Mouse (Mus musculus) MEL (cell line): ENCODE measurements around the gene Fbf1. TPM values are rescaled to one million over a fixed set of nuclear protein-coding genes. Genes with fewer than 3 reads are reported as not detected.

Experiments
- DNase-seq: peaks from one replicate; pipeline ENCODE4 v3.0.0; 2011; ENCODE audit warnings: low read depth, low spot score
- H3K27ac ChIP-seq: 2 replicates; pipeline ENCODE4 v1.5.1; 2012; ENCODE audit warnings: low read depth, mild to moderate bottlenecking, control low read depth, low read length, moderate library complexity; ENCODE audit not compliant: control insufficient read depth
- H3K27me3 ChIP-seq, 2 experiments: fragments of 150-350 bp in 1 of 2; sonication (generic) in 1 of 2; 2 replicates each; pipeline ENCODE4 v1.6.1; 2012; ENCODE audit warnings: low read length in 2 of 2, mild to moderate bottlenecking in 2 of 2, improper control_type of control experiment in 1 of 2, moderate library complexity in 1 of 2; ENCODE audit not compliant: insufficient read depth in 2 of 2, control insufficient read depth in 1 of 2
- H3K36me3 ChIP-seq, 2 experiments: 2 replicates each; pipeline ENCODE4 v1.6.1; 2012 to 2014; ENCODE audit warnings: low read length in 2 of 2, improper control_type of control experiment in 1 of 2, inconsistent platforms in 1 of 2, mild to moderate bottlenecking in 1 of 2; ENCODE audit not compliant: insufficient read depth in 2 of 2, control insufficient read depth in 1 of 2
- H3K4me1 ChIP-seq, 2 experiments: fragments of 150-350 bp in 1 of 2; sonication (generic) in 1 of 2; 2 replicates each; pipeline ENCODE4 v1.6.1; 2012; ENCODE audit warnings: low read length in 2 of 2, improper control_type of control experiment in 1 of 2, mild to moderate bottlenecking in 1 of 2; ENCODE audit not compliant: insufficient read depth in 2 of 2, control insufficient read depth in 1 of 2
- H3K4me3 ChIP-seq, 2 experiments: fragments of 150-350 bp in 1 of 2; sonication (generic) in 1 of 2; 2 replicates each; pipeline ENCODE4 v1.5.1; 2012; ENCODE audit warnings: low read depth in 2 of 2, low read length in 2 of 2, mild to moderate bottlenecking in 2 of 2, moderate library complexity in 2 of 2, control low read depth in 1 of 2, improper control_type of control experiment in 1 of 2; ENCODE audit not compliant: control insufficient read depth in 1 of 2, insufficient read depth in 1 of 2
- H3K79me2 ChIP-seq: 2 replicates; pipeline ENCODE4 v1.6.1; 2012; ENCODE audit warnings: mild to moderate bottlenecking, low read length, moderate library complexity; ENCODE audit not compliant: control insufficient read depth, poor library complexity, insufficient read depth
- H3K9ac ChIP-seq: 2 replicates; pipeline ENCODE4 v1.6.1; 2012; ENCODE audit warnings: low read depth, mild to moderate bottlenecking, control low read depth, low read length, moderate library complexity; ENCODE audit not compliant: control insufficient read depth, poor library complexity, severe bottlenecking
- H3K9me3 ChIP-seq: fragments of 150-350 bp; sonication (generic); replicated peaks from 2 replicates; pipeline ENCODE4 v1.6.1; 2012; ENCODE audit warnings: mild to moderate bottlenecking, low read length, improper control_type of control experiment, moderate library complexity; ENCODE audit not compliant: insufficient read depth
- BHLHE40 ChIP-seq: IDR thresholded peaks from 2 replicates; pipeline ENCODE4 v1.6.1; 2012; ENCODE audit warnings: low read depth, mild to moderate bottlenecking, inconsistent platforms, low read length, improper control_type of control experiment, borderline replicate concordance
- CHD1 ChIP-seq: IDR thresholded peaks from 2 replicates; pipeline ENCODE4 v1.6.1; 2012; ENCODE audit warnings: low read depth, mild to moderate bottlenecking, inconsistent platforms, low read length, improper control_type of control experiment
- CHD2 ChIP-seq: IDR thresholded peaks from 2 replicates; pipeline ENCODE4 v1.6.1; 2011; ENCODE audit warnings: low read length, improper control_type of control experiment
- CTCF ChIP-seq, 3 experiments: IDR thresholded peaks in 2 of 3; conservative IDR thresholded peaks in 1 of 3; 2 replicates each; pipeline ENCODE4 v1.5.1; 2011 to 2012; ENCODE audit warnings: low read length in 3 of 3, low read depth in 2 of 3, mild to moderate bottlenecking in 2 of 3, improper control_type of control experiment in 1 of 3, inconsistent platforms in 1 of 3, mixed read lengths in 1 of 3, moderate library complexity in 1 of 3; ENCODE audit not compliant: control insufficient read depth in 1 of 3, insufficient read depth in 1 of 3, poor library complexity in 1 of 3, severe bottlenecking in 1 of 3
- E2F4 ChIP-seq: IDR thresholded peaks from 2 replicates; pipeline ENCODE4 v1.6.1; 2011; ENCODE audit warnings: low read depth, low read length, improper control_type of control experiment, borderline replicate concordance
- ELF1 ChIP-seq: IDR thresholded peaks from 2 replicates; pipeline ENCODE4 v1.6.1; 2014; ENCODE audit warnings: low read depth, mild to moderate bottlenecking, inconsistent platforms, low read length, improper control_type of control experiment, moderate library complexity
- EP300 ChIP-seq, 2 experiments: IDR thresholded peaks; 2 replicates each; pipeline ENCODE4 v1.6.1; 2011; ENCODE audit warnings: improper control_type of control experiment in 2 of 2, low read length in 2 of 2, low read depth in 1 of 2, mild to moderate bottlenecking in 1 of 2
- ETS1 ChIP-seq: IDR thresholded peaks from 2 replicates; pipeline ENCODE4 v1.6.1; 2012; ENCODE audit warnings: low read depth, mild to moderate bottlenecking, inconsistent platforms, low read length, improper control_type of control experiment, moderate library complexity
- GABPA ChIP-seq: IDR thresholded peaks from 2 replicates; pipeline ENCODE4 v1.6.1; 2012; ENCODE audit warnings: low read depth, mild to moderate bottlenecking, inconsistent platforms, low read length, improper control_type of control experiment, moderate library complexity
- GATA1 ChIP-seq: IDR thresholded peaks from 2 replicates; pipeline ENCODE4 v1.6.1; 2011; ENCODE audit warnings: low read depth, low read length, improper control_type of control experiment
- HCFC1 ChIP-seq: IDR thresholded peaks from 2 replicates; pipeline ENCODE4 v1.6.1; 2012; ENCODE audit warnings: low read depth, mild to moderate bottlenecking, inconsistent platforms, low read length, improper control_type of control experiment, moderate library complexity
- JUND ChIP-seq: IDR thresholded peaks from 2 replicates; pipeline ENCODE4 v1.6.1; 2011; ENCODE audit warnings: low read depth, mild to moderate bottlenecking, improper control_type of control experiment, low read length
- KAT2A ChIP-seq: conservative IDR thresholded peaks from 2 replicates; pipeline ENCODE4 v1.6.1; 2012; ENCODE audit warnings: low read depth, low read length, improper control_type of control experiment, inconsistent platforms
- MAX ChIP-seq: IDR thresholded peaks from 2 replicates; pipeline ENCODE4 v1.6.1; 2011; ENCODE audit warnings: low read length, improper control_type of control experiment
- MEF2A ChIP-seq: IDR thresholded peaks from 2 replicates; pipeline ENCODE4 v1.6.1; 2014; ENCODE audit warnings: low read depth, mild to moderate bottlenecking, inconsistent platforms, low read length, improper control_type of control experiment; ENCODE audit not compliant: poor library complexity, insufficient replicate concordance, severe bottlenecking; ENCODE audit errors: extremely low read depth
- MXI1 ChIP-seq: IDR thresholded peaks from 2 replicates; pipeline ENCODE4 v1.6.1; 2011; ENCODE audit warnings: mild to moderate bottlenecking, low read depth, low read length, improper control_type of control experiment
- MYB ChIP-seq: IDR thresholded peaks from 2 replicates; pipeline ENCODE4 v1.6.1; 2011; ENCODE audit warnings: mild to moderate bottlenecking, low read depth, low read length, improper control_type of control experiment
- NRF1 ChIP-seq: IDR thresholded peaks from 2 replicates; pipeline ENCODE4 v1.6.1; 2014; ENCODE audit warnings: low read depth, mild to moderate bottlenecking, inconsistent platforms, low read length, improper control_type of control experiment, moderate library complexity; ENCODE audit not compliant: poor library complexity, insufficient read depth, severe bottlenecking
- POLR2A ChIP-seq, 2 experiments: IDR thresholded peaks; 2 replicates each; pipeline ENCODE4 v1.6.1; 2011 to 2012; ENCODE audit warnings: low read length in 2 of 2, mild to moderate bottlenecking in 2 of 2, control low read depth in 1 of 2, improper control_type of control experiment in 1 of 2, low read depth in 1 of 2, moderate library complexity in 1 of 2; ENCODE audit not compliant: control insufficient read depth in 1 of 2, insufficient read depth in 1 of 2, poor library complexity in 1 of 2
- POLR2AphosphoS2 ChIP-seq: IDR thresholded peaks from 2 replicates; pipeline ENCODE4 v1.6.1; 2011; ENCODE audit warnings: low read length, improper control_type of control experiment
- RCOR1 ChIP-seq: IDR thresholded peaks from 2 replicates; pipeline ENCODE4 v1.6.1; 2012; ENCODE audit warnings: low read depth, mild to moderate bottlenecking, inconsistent platforms, low read length, improper control_type of control experiment
- SIN3A ChIP-seq: IDR thresholded peaks from 2 replicates; pipeline ENCODE4 v1.6.1; 2012; ENCODE audit warnings: low read length, improper control_type of control experiment, inconsistent platforms
- SMC3 ChIP-seq: IDR thresholded peaks from 2 replicates; pipeline ENCODE4 v1.6.1; 2011; ENCODE audit warnings: low read depth, low read length, improper control_type of control experiment
- TAL1 ChIP-seq: IDR thresholded peaks from 2 replicates; pipeline ENCODE4 v1.6.1; 2012; ENCODE audit warnings: mild to moderate bottlenecking, inconsistent platforms, low read length, moderate library complexity, mixed read lengths
- TCF12 ChIP-seq: IDR thresholded peaks from 2 replicates; pipeline ENCODE4 v1.6.1; 2014; ENCODE audit warnings: low read depth, mild to moderate bottlenecking, inconsistent platforms, low read length, improper control_type of control experiment, moderate library complexity
- UBTF ChIP-seq: IDR thresholded peaks from 2 replicates; pipeline ENCODE4 v1.6.1; 2012; ENCODE audit warnings: low read depth, mild to moderate bottlenecking, inconsistent platforms, low read length, improper control_type of control experiment, moderate library complexity, borderline replicate concordance; ENCODE audit not compliant: insufficient read depth
- USF2 ChIP-seq, 2 experiments: IDR thresholded peaks; 2 replicates each; pipeline ENCODE4 v1.6.1; 2011 to 2012; ENCODE audit warnings: improper control_type of control experiment in 2 of 2, low read length in 2 of 2, borderline replicate concordance in 1 of 2, inconsistent platforms in 1 of 2, low read depth in 1 of 2, mild to moderate bottlenecking in 1 of 2; ENCODE audit not compliant: insufficient read depth in 1 of 2
- ZC3H11A ChIP-seq: IDR thresholded peaks from 2 replicates; pipeline ENCODE4 v1.6.1; 2012; ENCODE audit warnings: low read depth, mild to moderate bottlenecking, inconsistent platforms, low read length, improper control_type of control experiment
- ZKSCAN1 ChIP-seq: IDR thresholded peaks from 2 replicates; pipeline ENCODE4 v1.6.1; 2012; ENCODE audit warnings: low read depth, mild to moderate bottlenecking, inconsistent platforms, low read length, improper control_type of control experiment, moderate library complexity
- ZMIZ1 ChIP-seq: IDR thresholded peaks from 2 replicates; pipeline ENCODE4 v1.6.1; 2012; ENCODE audit warnings: low read depth, mild to moderate bottlenecking, inconsistent platforms, low read length, improper control_type of control experiment, moderate library complexity
- ZNF384 ChIP-seq: IDR thresholded peaks from 2 replicates; pipeline ENCODE4 v1.6.1; 2012; ENCODE audit warnings: low read depth, mild to moderate bottlenecking, inconsistent platforms, low read length, improper control_type of control experiment
- polyA plus RNA-seq, 2 experiments: library from polyadenylated mRNA; stranded (reverse) in 1 of 2; unstranded in 1 of 2; fragments of >175 nt in 1 of 2; fragments of >200 nt in 1 of 2; gene quantifications; 2 replicates each; pipeline versions ENCODE4 v1.2.1 to v1.2.4; 2012; ENCODE audit warnings: low replicate concordance in 2 of 2, low read depth in 1 of 2; ENCODE audit not compliant: insufficient read length in 2 of 2, insufficient read depth in 1 of 2, missing spikeins in 1 of 2
- total RNA-seq: library from RNA; depleted of rRNA; stranded (reverse); fragments of 300-350 nt; gene quantifications from 2 replicates; pipeline ENCODE4 v1.2.3, GENCODE M21; 2012

Fbf1 gene
- total and polyA plus RNA-seq, 3 experiments, result 29.2 to 32.5 TPM; not detected in 1

GRCm38 (mm10) chr11:116195252-116195651 is 27.3 kb upstream of the Fbf1 start (continued):
- TF ChIP-seq CHD2 (no peak), BHLHE40 (peak; percentile 7; the same call in 1 of the 2 replicates), CTCF (IDR thresholded peaks at IDR 0.05 in 2 of 3, conservative IDR thresholded peaks at IDR 0.05 in 1 of 3; ENCODE audit: control insufficient read depth in 1 of 3, insufficient read depth in 1 of 3, low read depth in 2 of 3, low read length in 3 of 3, poor library complexity in 1 of 3, severe bottlenecking in 1 of 3) (peak in 1 of 3 experiments; percentile 0; a peak in 2 of 6 replicates), TCF12 (no peak), ELF1 (peak; percentile 61), GABPA (no peak), GATA1 (no peak), E2F4 (no peak), RCOR1 (peak; percentile 13; the same call in 1 of the 2 replicates), POLR2AphosphoS2 (no peak), MYB (no peak), CHD1 (no peak), MXI1 (peak; percentile 50; the same call in 1 of the 2 replicates), ZNF384 (no peak), MAX (peak; percentile 74), ZKSCAN1 (no peak), NRF1 (no peak), SMC3 (no peak), ZMIZ1 (no peak)
- TF ChIP-seq, all 39 proteins: peak for 12

- H3K27ac ChIP-seq, result peak overlapping the region; percentile 80
- peaks cover 8% of the 10 kb centered on the region for H3K79me2 ChIP-seq
- H3K4me1 ChIP-seq, result peaks cover 24 to 25% of the 10 kb centered on the region in 2 experiments
- no peaks in the 10 kb centered on the region for H3K9me3 ChIP-seq
- DNase-seq, result peak; percentile 84
- no peak overlapping the region for H3K9ac ChIP-seq
- H3K36me3 ChIP-seq, result peaks cover 0 to 40% of the 10 kb centered on the region in 2 experiments; a peak in 2 of 4 replicates
- no peaks in the 10 kb centered on the region for H3K27me3 ChIP-seq
- H3K4me3 ChIP-seq, result peak overlapping the region in 1 of 2 experiments; percentile 10; a peak in 2 of 4 replicates
- TF ChIP-seq EP300 (IDR thresholded peaks at IDR 0.05; ENCODE audit: low read depth in 1 of 2, low read length in 2 of 2), result peak; percentile 81 to 89
- peak; percentile 44; the same call in 1 of the 2 replicates for TF ChIP-seq JUND
- 0 out of 2 replicates have a peak, but pooled peaks have one; percentile 8 for TF ChIP-seq NRF1
- TF ChIP-seq E2F4, result no peak
- TF ChIP-seq POLR2A (IDR thresholded peaks at IDR 0.05; ENCODE audit: control insufficient read depth in 1 of 2, insufficient read depth in 1 of 2, low read depth in 1 of 2, low read length in 2 of 2, poor library complexity in 1 of 2), result no peak
- TF ChIP-seq ETS1, result peak; percentile 91
- TF ChIP-seq MXI1, result 0 out of 2 replicates have a peak, but pooled peaks have one; percentile 23
- TF ChIP-seq RCOR1, result peak; percentile 92
- no peak for TF ChIP-seq UBTF
- TF ChIP-seq GATA1, result peak; percentile 72
- TF ChIP-seq BHLHE40, result peak; percentile 70
- peak; percentile 66; the same call in 1 of the 2 replicates for TF ChIP-seq SIN3A
- 0 out of 2 replicates have a peak, but pooled peaks have one; percentile 15 for TF ChIP-seq ZKSCAN1
- TF ChIP-seq MEF2A, result no peak
- no peak for TF ChIP-seq CHD1
- peak; percentile 75 for TF ChIP-seq TAL1
- TF ChIP-seq HCFC1, result 0 out of 2 replicates have a peak, but pooled peaks have one; percentile 11
- TF ChIP-seq GABPA, result no peak
- TF ChIP-seq USF2 (IDR thresholded peaks at IDR 0.05; ENCODE audit: borderline replicate concordance in 1 of 2, insufficient read depth in 1 of 2, low read depth in 1 of 2, low read length in 2 of 2), result no peak
- no peak for TF ChIP-seq MAX
- peak; percentile 46; the same call in 1 of the 2 replicates for TF ChIP-seq MYB
- TF ChIP-seq ELF1, result no peak; the same call in none of the 2 replicates
- TF ChIP-seq ZNF384, result peak; percentile 36; the same call in 1 of the 2 replicates
- TF ChIP-seq KAT2A, result no peak; the same call in 1 of the 2 replicates
- TF ChIP-seq ZC3H11A, result no peak
Measured at GRCm38 (mm10) chr11:116194619-116195018, 26.7 kb upstream of the Fbf1 start.
